Mouse (Mus musculus) myocyte (in vitro differentiated cells): ENCODE data around the gene Pdlim1. TPM values are rescaled to one million over a fixed set of nuclear protein-coding genes. Genes with fewer than 3 reads are reported as not detected.

Experiments
- H3K27me3 ChIP-seq: one replicate; pipeline ENCODE4 v1.6.1; 2011; ENCODE audit not compliant: control insufficient read depth, insufficient read depth, insufficient read length
- H3K36me3 ChIP-seq: one replicate; pipeline ENCODE4 v1.6.1; 2011; ENCODE audit not compliant: control insufficient read depth, insufficient read depth
- H3K4me2 ChIP-seq: one replicate; pipeline ENCODE4 v1.6.1; 2011; ENCODE audit warnings: low read depth, control low read depth
- H3K4me3 ChIP-seq: one replicate; pipeline ENCODE4 v1.5.1; 2011; ENCODE audit warnings: mild to moderate bottlenecking, control low read depth, moderate library complexity
- H3K79me2 ChIP-seq: one replicate; pipeline ENCODE4 v1.6.1; 2011; ENCODE audit not compliant: control insufficient read depth, insufficient read depth
- H3ac ChIP-seq: one replicate; pipeline ENCODE4 v1.6.1; 2011; ENCODE audit not compliant: control insufficient read depth, insufficient read length
- CEBPB ChIP-seq: IDR thresholded peaks from 2 replicates; pipeline ENCODE4 v1.6.1; 2011; ENCODE audit warnings: mild to moderate bottlenecking, moderate library complexity; ENCODE audit not compliant: poor library complexity, insufficient read depth, severe bottlenecking
- E2F4 ChIP-seq: IDR thresholded peaks from one replicate; pipeline ENCODE4 v1.6.1; 2011; ENCODE audit warnings: mild to moderate bottlenecking, control low read depth, moderate library complexity; ENCODE audit not compliant: insufficient read depth
- MAX ChIP-seq: IDR thresholded peaks from one replicate; pipeline ENCODE4 v1.6.1; 2011; ENCODE audit warnings: low read depth, mild to moderate bottlenecking, control low read depth
- MYOD1 ChIP-seq, 3 experiments: IDR thresholded peaks; one replicate each; pipeline ENCODE4 v1.6.1; 2011; ENCODE audit warnings: control low read depth in 2 of 3, low read depth in 2 of 3, mild to moderate bottlenecking in 2 of 3, moderate library complexity in 1 of 3; ENCODE audit not compliant: insufficient read length in 2 of 3, control insufficient read depth in 1 of 3
- MYOG ChIP-seq, 3 experiments: IDR thresholded peaks; one replicate each; pipeline ENCODE4 v1.6.1; 2011; ENCODE audit warnings: control low read depth in 2 of 3, low read depth in 2 of 3, mild to moderate bottlenecking in 2 of 3; ENCODE audit not compliant: insufficient read length in 2 of 3, control insufficient read depth in 1 of 3, insufficient read depth in 1 of 3
- POLR2A ChIP-seq: IDR thresholded peaks from one replicate; pipeline ENCODE4 v1.6.1; 2011; ENCODE audit warnings: low read depth, mild to moderate bottlenecking, control low read depth, moderate library complexity; ENCODE audit not compliant: insufficient read length
- POLR2AphosphoS2 ChIP-seq: IDR thresholded peaks from one replicate; pipeline ENCODE4 v1.6.1; 2011; ENCODE audit warnings: low read depth, control low read depth; ENCODE audit not compliant: insufficient read length
- REST ChIP-seq: IDR thresholded peaks from one replicate; pipeline ENCODE4 v1.6.1; 2011; ENCODE audit warnings: mild to moderate bottlenecking, control low read depth, moderate library complexity; ENCODE audit not compliant: insufficient read depth, insufficient read length
- SRF ChIP-seq: IDR thresholded peaks from one replicate; pipeline ENCODE4 v1.6.1; 2011; ENCODE audit warnings: low read depth; ENCODE audit not compliant: control insufficient read depth, insufficient read length
- TCF12 ChIP-seq: IDR thresholded peaks from one replicate; pipeline ENCODE4 v1.6.1; 2011; ENCODE audit warnings: mild to moderate bottlenecking, control low read depth; ENCODE audit not compliant: poor library complexity, insufficient read depth, severe bottlenecking
- TCF3 ChIP-seq: IDR thresholded peaks from one replicate; pipeline ENCODE4 v1.6.1; 2011; ENCODE audit warnings: low read depth, control low read depth; ENCODE audit not compliant: insufficient read length
- USF1 ChIP-seq: IDR thresholded peaks from one replicate; pipeline ENCODE4 v1.6.1; 2011; ENCODE audit warnings: low read depth, mild to moderate bottlenecking, control low read depth, moderate library complexity
- polyA plus RNA-seq: library from polyadenylated mRNA; unstranded; fragments of >200 nt; fragmentation: generic; extraction: Trizol; gene quantifications from one replicate; pipeline ENCODE4 v1.2.1, GENCODE M21; 2012; ENCODE audit warnings: missing spikeins

Pdlim1 gene
- polyA plus RNA-seq, 1 experiment, result 161 TPM

- Histone ChIP-seq H3K4me2 (no peak overlapping the region), H3K36me3 (no peaks in the 10 kb centered on the region), H3K79me2 (peaks cover 26% of the 10 kb centered on the region), H3ac (no peak overlapping the region), H3K4me3 (no peak overlapping the region), H3K27me3 (no peaks in the 10 kb centered on the region)
- TF ChIP-seq TCF12 (no peak), TCF3 (no peak), POLR2AphosphoS2 (no peak), USF1 (no peak), SRF (no peak), CEBPB (no peak), MYOD1 (IDR thresholded peaks at IDR 0.05; ENCODE audit: control insufficient read depth in 1 of 3, insufficient read length in 2 of 3, low read depth in 2 of 3) (no peak), REST (no peak), E2F4 (no peak), POLR2A (no peak), MYOG (IDR thresholded peaks at IDR 0.05; ENCODE audit: control insufficient read depth in 1 of 3, insufficient read depth in 1 of 3, insufficient read length in 2 of 3, low read depth in 2 of 3) (no peak), MAX (no peak)
These were observed 1.0 kb upstream of the Pdlim1 start for GRCm38 (mm10) chr19:40272674-40273073.

DNA sequence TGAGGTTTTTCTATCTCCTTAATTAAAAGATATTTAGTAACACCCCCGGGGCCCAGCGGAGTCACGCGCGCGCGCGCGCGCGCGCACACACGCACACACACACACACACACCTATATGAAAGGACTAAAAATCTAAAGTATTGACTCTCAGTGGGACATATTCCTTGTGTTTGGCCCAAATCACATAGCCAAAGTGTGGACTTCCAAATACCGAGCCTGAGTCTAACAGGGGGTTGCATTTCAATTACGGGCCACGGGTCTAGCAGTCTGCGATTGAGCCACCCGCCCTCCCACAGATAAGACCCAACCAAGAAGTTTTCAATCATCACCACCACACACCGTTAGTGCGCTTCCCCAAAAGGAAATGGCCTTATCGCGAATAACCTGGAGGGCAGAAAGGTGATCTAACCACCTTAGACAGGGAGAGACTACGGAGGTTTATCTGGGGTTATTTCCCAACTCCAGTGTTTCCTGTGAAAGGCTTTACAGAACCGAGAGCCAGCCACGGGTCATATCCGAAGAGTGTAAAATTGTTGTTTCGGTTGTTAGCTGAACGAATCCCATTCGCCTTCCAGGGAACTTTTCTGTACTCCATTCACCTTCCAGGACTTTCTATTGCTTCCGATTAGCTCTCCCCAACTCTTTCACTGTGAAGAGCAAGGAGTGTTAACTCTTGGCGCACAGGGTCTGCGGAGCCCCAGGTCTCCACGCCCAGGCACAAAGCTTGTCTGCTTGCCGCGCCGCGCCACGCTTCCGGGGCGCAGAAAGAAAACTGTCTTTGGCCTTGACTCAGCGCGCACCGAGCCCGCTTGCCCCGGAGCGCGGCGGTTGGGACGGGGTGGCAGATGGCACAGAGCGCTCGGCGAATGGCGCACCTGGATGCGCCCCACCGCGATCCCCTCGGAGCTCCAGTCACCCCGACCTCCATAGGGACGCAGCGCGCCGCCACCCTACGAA is 1.0 kb downstream of the Pdlim1 start:
- Histone ChIP-seq H3K36me3 (peaks cover 4% of the 10 kb centered on the region), H3K4me3 (peak overlapping the region; percentile 83), H3ac (peak overlapping the region; percentile 6), H3K27me3 (no peaks in the 10 kb centered on the region), H3K79me2 (peaks cover 35% of the 10 kb centered on the region), H3K4me2 (peak overlapping the region; percentile 93)
- TF ChIP-seq POLR2AphosphoS2, result no peak
- TF ChIP-seq CEBPB, result no peak
- no peak for TF ChIP-seq MYOD1 (IDR thresholded peaks at IDR 0.05; ENCODE audit: control insufficient read depth in 1 of 3, insufficient read length in 2 of 3, low read depth in 2 of 3)
- TF ChIP-seq E2F4, result no peak
- no peak for TF ChIP-seq TCF3
- TF ChIP-seq MAX, result no peak
- no peak for TF ChIP-seq USF1
- no peak for TF ChIP-seq POLR2A
- TF ChIP-seq SRF, result no peak
- TF ChIP-seq REST, result no peak

GRCm38 (mm10) chr19:40269526-40269925 is 2.1 kb downstream of the Pdlim1 start:
- H3K36me3 ChIP-seq, result peaks cover 4% of the 10 kb centered on the region
- no peak for TF ChIP-seq E2F4
- peak in 1 of 3 experiments; percentile 31 for TF ChIP-seq MYOD1 (IDR thresholded peaks at IDR 0.05; ENCODE audit: control insufficient read depth in 1 of 3, insufficient read length in 2 of 3, low read depth in 2 of 3)
- TF ChIP-seq CEBPB, result no peak
- no peak overlapping the region for H3ac ChIP-seq
- no peaks in the 10 kb centered on the region for H3K27me3 ChIP-seq
- H3K79me2 ChIP-seq, result peaks cover 43% of the 10 kb centered on the region
- H3K4me2 ChIP-seq, result peak overlapping the region; percentile 93
- H3K4me3 ChIP-seq, result peak overlapping the region; percentile 83

DNA sequence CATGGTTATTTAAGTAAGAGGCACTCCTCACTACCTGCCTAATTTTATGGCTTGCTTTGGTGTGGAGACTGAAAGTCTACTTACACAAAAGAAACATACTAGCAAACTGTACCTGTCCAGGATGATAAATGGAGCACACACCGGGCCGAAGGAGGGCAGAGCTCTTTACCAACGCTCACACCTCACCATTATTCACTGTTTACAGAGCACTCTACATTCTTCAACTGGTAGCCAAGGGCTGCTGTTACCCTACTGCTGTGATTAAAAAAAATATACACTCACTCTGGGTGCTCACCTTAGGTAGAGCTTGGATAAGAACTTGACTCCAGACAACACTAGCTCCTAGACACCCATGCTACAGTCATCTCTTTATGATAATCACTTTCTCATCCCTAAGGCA is 3.1 kb downstream of the Pdlim1 start:
- no peak overlapping the region for H3K4me3 ChIP-seq
- H3K79me2 ChIP-seq, result peaks cover 52% of the 10 kb centered on the region
- no peaks in the 10 kb centered on the region for H3K27me3 ChIP-seq
- H3ac ChIP-seq, result no peak overlapping the region
- peak overlapping the region; percentile 69 for H3K4me2 ChIP-seq
- H3K36me3 ChIP-seq, result peaks cover 4% of the 10 kb centered on the region
- TF ChIP-seq REST (no peak), SRF (no peak), MYOG (IDR thresholded peaks at IDR 0.05; ENCODE audit: control insufficient read depth in 1 of 3, insufficient read depth in 1 of 3, insufficient read length in 2 of 3, low read depth in 2 of 3) (no peak), MAX (no peak), MYOD1 (IDR thresholded peaks at IDR 0.05; ENCODE audit: control insufficient read depth in 1 of 3, insufficient read length in 2 of 3, low read depth in 2 of 3) (no peak), E2F4 (no peak), POLR2AphosphoS2 (no peak), POLR2A (no peak), TCF12 (no peak), CEBPB (no peak)

DNA sequence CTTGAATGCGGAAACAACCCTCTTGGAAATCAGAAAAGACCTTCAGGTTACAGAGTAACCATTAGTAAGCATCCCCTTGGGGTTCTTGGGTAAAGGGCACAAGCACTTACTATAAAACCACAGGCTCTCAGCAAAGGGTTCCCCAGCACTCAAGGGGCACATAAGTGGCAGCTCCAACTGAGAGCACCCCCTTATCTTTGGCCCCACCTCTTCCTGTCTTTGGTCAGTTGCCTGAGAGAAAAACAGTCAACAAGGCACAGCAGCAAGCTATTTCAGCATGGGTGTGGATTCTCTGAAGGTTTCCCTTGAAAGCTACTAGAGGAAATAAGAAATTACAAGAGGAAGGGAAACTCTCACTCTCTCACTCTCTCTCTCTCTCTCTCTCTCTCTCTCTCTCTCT is 4.3 kb downstream of the Pdlim1 start:
- Histone ChIP-seq H3ac (no peak overlapping the region), H3K4me2 (no peak overlapping the region)
- TF ChIP-seq E2F4 (no peak), MYOD1 (IDR thresholded peaks at IDR 0.05; ENCODE audit: control insufficient read depth in 1 of 3, insufficient read length in 2 of 3, low read depth in 2 of 3) (no peak), SRF (no peak), MYOG (IDR thresholded peaks at IDR 0.05; ENCODE audit: control insufficient read depth in 1 of 3, insufficient read depth in 1 of 3, insufficient read length in 2 of 3, low read depth in 2 of 3) (no peak), TCF12 (no peak), CEBPB (no peak), POLR2A (no peak), POLR2AphosphoS2 (no peak), USF1 (no peak), TCF3 (no peak), MAX (no peak), REST (no peak)

More for the DNA sequence above, 4.3 kb downstream of the Pdlim1 start:
- peaks cover 4% of the 10 kb centered on the region for H3K36me3 ChIP-seq
- peaks cover 63% of the 10 kb centered on the region for H3K79me2 ChIP-seq
- no peak overlapping the region for H3K4me3 ChIP-seq
- no peaks in the 10 kb centered on the region for H3K27me3 ChIP-seq
